Mouse (Mus musculus) CH12F3 (cell line): Measurements from ENCODE around the gene Fgfr2.

Experiments used
- in situ Hi-C: fragments of 300-500 bp; cut with MboI; formaldehyde crosslinking; loops from 2 replicates; pipeline ENCODE4 v1.14.3; 2020; ENCODE audit warnings: low sequenced_read_pairs

The Fgfr2 gene

GRCm38 (mm10) chr7:132227075-132227640, 896.0 kb downstream of the Fgfr2 start:
- in situ Hi-C loops, result loop anchor here (5.0 to 10.0 kb wide), 2 partner anchors 245 to 328 kb away; no protein-coding TSS in a partner anchor

- in situ Hi-C loops, result loop anchor here (5.0 to 10.0 kb wide), 2 partner anchors 246 to 328 kb away; no protein-coding TSS in a partner anchor
Measured at GRCm38 (mm10) chr7:132226379-132227074, 896.6 kb downstream of the Fgfr2 start.

GRCm38 (mm10) chr7:132223452-132224141, 899.6 kb downstream of the Fgfr2 start:
- in situ Hi-C loops, result loop anchor here (10.0 kb wide), 1 partner anchor 331 kb away; no protein-coding TSS in a partner anchor

- in situ Hi-C loops, result loop anchor here (10.0 kb wide), 1 partner anchor 319 kb away; no protein-coding TSS in a partner anchor
Measured at GRCm38 (mm10) chr7:132214031-132214430, 909.1 kb downstream of the Fgfr2 start.

GRCm38 (mm10) chr7:132213460-132213859, 909.7 kb downstream of the Fgfr2 start:
- in situ Hi-C loops, result loop anchor here (10.0 kb wide), 1 partner anchor 319 kb away; no protein-coding TSS in a partner anchor

- in situ Hi-C loops, result loop anchor here (10.0 kb wide), 1 partner anchor 317 kb away; no protein-coding TSS in a partner anchor
Measured at GRCm38 (mm10) chr7:132211920-132212701, 911.0 kb downstream of the Fgfr2 start.

- in situ Hi-C loops, result loop anchor here (10.0 kb wide), 1 partner anchor 316 kb away; no protein-coding TSS in a partner anchor
Measured at GRCm38 (mm10) chr7:132210616-132211015, 912.5 kb downstream of the Fgfr2 start.

GRCm38 (mm10) chr7:132208946-132209651, 914.1 kb downstream of the Fgfr2 start:
- in situ Hi-C loops, result no loop called here

GRCm38 (mm10) chr7:132204073-132204612, 919.0 kb downstream of the Fgfr2 start:
- in situ Hi-C loops, result no loop called here

- in situ Hi-C loops, result no loop called here
Measured at GRCm38 (mm10) chr7:132199686-132200085, 923.5 kb downstream of the Fgfr2 start.

- in situ Hi-C loops, result no loop called here
Measured at GRCm38 (mm10) chr7:132198806-132199205, 924.3 kb downstream of the Fgfr2 start.

- in situ Hi-C loops, result no loop called here
Measured at GRCm38 (mm10) chr7:132197817-132198475, 925.2 kb downstream of the Fgfr2 start.

- in situ Hi-C loops, result no loop called here
Measured at GRCm38 (mm10) chr7:132196581-132196980, 926.6 kb downstream of the Fgfr2 start.

- in situ Hi-C loops, result no loop called here
Measured at GRCm38 (mm10) chr7:132193606-132194005, 929.5 kb downstream of the Fgfr2 start.

GRCm38 (mm10) chr7:132187456-132187855, 935.7 kb downstream of the Fgfr2 start:
- in situ Hi-C loops, result no loop called here

GRCm38 (mm10) chr7:132183892-132184404, 939.2 kb downstream of the Fgfr2 start:
- in situ Hi-C loops, result no loop called here

- in situ Hi-C loops, result no loop called here
Measured at GRCm38 (mm10) chr7:132181586-132182198, 941.5 kb downstream of the Fgfr2 start.

- in situ Hi-C loops, result no loop called here
Measured at GRCm38 (mm10) chr7:132181042-132181441, 942.1 kb downstream of the Fgfr2 start.

- in situ Hi-C loops, result no loop called here
Measured at GRCm38 (mm10) chr7:132179049-132179448, 944.1 kb downstream of the Fgfr2 start.
